Mouse (Mus musculus) megakaryocyte, embryonic 14.5 days (primary cell): Measurements from ENCODE around the gene Snx5. TPM values are rescaled to one million over a fixed set of nuclear protein-coding genes. Genes with fewer than 3 reads are reported as not detected.
A peak's percentile ranks its signal among the peaks of the same experiment; 100 is the strongest.

Experiments used
- H3K27me3 ChIP-seq: replicated peaks from 2 replicates; pipeline ENCODE3; 2012; ENCODE audit warnings: inconsistent platforms
- H3K36me3 ChIP-seq: replicated peaks from 2 replicates; pipeline ENCODE3; 2012; ENCODE audit warnings: low read length, inconsistent platforms, mixed read lengths
- H3K4me1 ChIP-seq: 2 replicates; pipeline ENCODE4 v1.6.1; 2012; ENCODE audit warnings: inconsistent platforms
- H3K4me3 ChIP-seq: replicated peaks from 2 replicates; pipeline ENCODE3; 2012; ENCODE audit warnings: moderate library complexity, mild to moderate bottlenecking, inconsistent platforms
- H3K9me3 ChIP-seq: 2 replicates; pipeline ENCODE4 v1.6.1; 2012; ENCODE audit warnings: inconsistent platforms
- FLI1 ChIP-seq: IDR thresholded peaks from 2 replicates; pipeline ENCODE4 v1.6.1; 2012; ENCODE audit warnings: low read length, inconsistent platforms, mixed read lengths
- GATA1 ChIP-seq: IDR thresholded peaks from 3 replicates; pipeline ENCODE4 v1.6.1; 2012; ENCODE audit warnings: mixed read lengths, low read length, inconsistent platforms, borderline replicate concordance
- polyA plus RNA-seq: library from polyadenylated mRNA; stranded (reverse); fragments of >175 nt; gene quantifications from 2 replicates; pipeline ENCODE4 v1.2.3, GENCODE M21; 2012; ENCODE audit warnings: low replicate concordance; ENCODE audit not compliant: insufficient read depth

The Snx5 gene
- polyA plus RNA-seq, 1 experiment: 34.2 TPM

DNA sequence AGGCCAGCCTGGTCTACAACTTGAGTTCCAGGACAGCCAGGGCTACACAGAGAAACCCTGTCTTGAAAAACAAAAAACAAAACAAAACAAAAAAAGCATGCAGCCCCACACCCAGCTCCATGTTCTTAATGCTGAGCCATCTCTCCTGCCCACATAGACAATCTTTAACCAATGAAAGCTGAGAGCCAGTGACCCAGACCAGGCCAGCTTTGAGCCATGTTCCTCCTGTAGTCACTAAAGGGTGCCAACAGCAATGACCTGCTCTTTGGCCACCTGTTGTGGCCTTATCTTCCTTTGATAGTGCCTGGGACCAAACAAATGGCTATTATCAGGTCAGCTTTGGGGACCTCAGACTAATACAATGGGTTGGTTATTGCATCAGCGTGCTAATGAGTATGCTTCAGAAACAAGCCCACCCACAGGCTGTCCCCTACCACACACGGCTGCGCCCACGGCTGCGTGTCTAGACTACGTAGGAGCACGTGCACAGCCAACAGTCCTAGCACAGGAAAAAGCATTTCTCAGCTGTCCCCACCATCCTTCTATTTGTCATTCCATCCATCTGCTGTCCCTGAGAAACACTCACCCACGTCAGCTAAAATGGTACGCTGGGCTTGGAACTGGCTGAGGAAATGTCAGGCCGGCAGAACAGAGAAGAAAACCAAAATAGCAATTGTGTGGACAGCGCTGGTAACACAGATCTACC is 21.0 kb upstream of the Snx5 start:
- H3K27me3 ChIP-seq: no peaks in the 10 kb centered on the region
- no peak for TF ChIP-seq GATA1
- H3K4me3 ChIP-seq: peak overlapping the region; percentile 53
- H3K4me1 ChIP-seq: peaks cover 60% of the 10 kb centered on the region
- no peaks in the 10 kb centered on the region for H3K36me3 ChIP-seq
- no peaks in the 10 kb centered on the region for H3K9me3 ChIP-seq

- Histone ChIP-seq H3K9me3 (no peaks in the 10 kb centered on the region), H3K4me3 (no peak overlapping the region), H3K27me3 (no peaks in the 10 kb centered on the region), H3K4me1 (peaks cover 54% of the 10 kb centered on the region), H3K36me3 (no peaks in the 10 kb centered on the region)
- TF ChIP-seq GATA1 (no peak), FLI1 (no peak)
Measured at GRCm38 (mm10) chr2:144290321-144290720, 19.6 kb upstream of the Snx5 start.

DNA sequence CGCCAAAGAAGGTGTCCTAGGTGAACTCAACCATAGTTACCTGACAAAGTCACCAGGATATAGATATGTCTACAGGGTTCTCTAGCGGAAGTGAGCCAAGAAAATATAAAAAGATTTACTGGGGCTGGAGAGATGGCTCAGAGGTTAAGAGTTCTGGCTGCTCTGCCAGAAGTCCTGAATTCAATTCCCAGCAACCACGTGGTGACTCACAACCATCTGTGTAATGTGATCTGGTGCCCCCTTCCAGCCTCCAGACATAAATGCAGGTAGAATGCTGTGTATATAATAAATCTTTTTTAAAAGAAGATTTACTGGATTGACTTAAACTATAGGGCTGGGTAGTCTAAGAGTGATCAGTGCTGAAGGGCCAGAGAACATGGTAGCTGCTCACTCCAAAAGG is 10.7 kb upstream of the Snx5 start:
- no peak overlapping the region for H3K4me3 ChIP-seq

DNA sequence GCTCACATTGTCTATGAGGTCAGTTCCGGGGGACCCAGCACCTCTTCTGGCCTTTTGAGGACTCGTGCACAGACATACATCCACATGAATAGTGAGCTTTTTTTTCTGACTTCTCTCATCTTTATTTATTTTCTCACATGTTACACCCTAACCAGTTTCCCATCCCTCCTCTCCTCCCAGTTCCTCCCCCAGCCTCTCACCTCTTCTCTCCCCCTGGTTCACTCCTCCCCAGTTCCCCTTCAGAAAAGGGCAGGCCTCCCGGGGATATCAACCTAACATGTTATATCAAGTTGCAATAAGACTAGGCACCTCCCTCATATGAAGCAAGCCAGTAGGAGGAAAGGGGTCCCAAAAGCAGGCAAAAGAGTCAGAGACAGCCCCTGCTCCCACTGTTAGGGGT is 9.9 kb upstream of the Snx5 start:
- no peaks in the 10 kb centered on the region for H3K27me3 ChIP-seq
- H3K4me3 ChIP-seq: no peak overlapping the region
- TF ChIP-seq FLI1 (no peak), GATA1 (no peak)
- H3K36me3 ChIP-seq: peaks cover 41% of the 10 kb centered on the region
- H3K4me1 ChIP-seq: peaks cover 39% of the 10 kb centered on the region
- no peaks in the 10 kb centered on the region for H3K9me3 ChIP-seq

More for the DNA sequence above, 10.7 kb upstream of the Snx5 start:
- H3K9me3 ChIP-seq: no peaks in the 10 kb centered on the region
- TF ChIP-seq GATA1 (no peak), FLI1 (no peak)
- peaks cover 33% of the 10 kb centered on the region for H3K4me1 ChIP-seq
- H3K36me3 ChIP-seq: peaks cover 37% of the 10 kb centered on the region
- no peaks in the 10 kb centered on the region for H3K27me3 ChIP-seq

- no peaks in the 10 kb centered on the region for H3K9me3 ChIP-seq
Measured at GRCm38 (mm10) chr2:144279742-144280141, 9.0 kb upstream of the Snx5 start.

GRCm38 (mm10) chr2:144276885-144277284 is 6.2 kb upstream of the Snx5 start:
- H3K4me1 ChIP-seq: peaks cover 75% of the 10 kb centered on the region
- H3K9me3 ChIP-seq: no peaks in the 10 kb centered on the region
- no peak for TF ChIP-seq GATA1
- no peak for TF ChIP-seq FLI1
- H3K4me3 ChIP-seq: peak overlapping the region; percentile 9
- no peaks in the 10 kb centered on the region for H3K27me3 ChIP-seq
- peaks cover 58% of the 10 kb centered on the region for H3K36me3 ChIP-seq

More at GRCm38 (mm10) chr2:144279742-144280141, 9.0 kb upstream of the Snx5 start:
- Histone ChIP-seq H3K27me3 (no peaks in the 10 kb centered on the region), H3K4me1 (peaks cover 46% of the 10 kb centered on the region), H3K4me3 (no peak overlapping the region), H3K36me3 (peaks cover 46% of the 10 kb centered on the region)
- TF ChIP-seq GATA1 (no peak), FLI1 (no peak)

DNA sequence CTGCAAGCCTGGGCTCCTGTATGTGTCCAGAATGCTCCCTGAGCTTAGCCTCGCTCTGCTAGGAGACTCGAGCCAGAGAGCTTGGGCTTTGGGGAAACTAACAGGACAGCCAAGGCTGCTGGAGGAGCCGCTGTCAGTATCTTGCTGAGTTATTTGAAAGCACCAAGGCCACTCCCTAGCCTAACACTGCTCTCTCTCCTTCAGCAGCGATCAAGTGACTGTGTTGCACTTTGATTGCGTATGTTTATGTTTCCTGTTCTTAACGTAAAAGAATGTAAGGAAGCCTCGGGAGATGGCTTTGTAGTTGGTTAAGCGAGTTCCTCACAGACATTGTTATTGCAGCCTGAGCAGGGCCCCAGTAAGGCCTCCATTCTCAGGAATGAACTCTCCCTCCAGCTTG is 4.0 kb upstream of the Snx5 start:
- TF ChIP-seq GATA1: no peak
- TF ChIP-seq FLI1: no peak
- H3K27me3 ChIP-seq: no peaks in the 10 kb centered on the region
- peak overlapping the region; percentile 81 for H3K4me3 ChIP-seq
- H3K4me1 ChIP-seq: peaks cover 74% of the 10 kb centered on the region
- H3K36me3 ChIP-seq: peaks cover 48% of the 10 kb centered on the region
- no peaks in the 10 kb centered on the region for H3K9me3 ChIP-seq

DNA sequence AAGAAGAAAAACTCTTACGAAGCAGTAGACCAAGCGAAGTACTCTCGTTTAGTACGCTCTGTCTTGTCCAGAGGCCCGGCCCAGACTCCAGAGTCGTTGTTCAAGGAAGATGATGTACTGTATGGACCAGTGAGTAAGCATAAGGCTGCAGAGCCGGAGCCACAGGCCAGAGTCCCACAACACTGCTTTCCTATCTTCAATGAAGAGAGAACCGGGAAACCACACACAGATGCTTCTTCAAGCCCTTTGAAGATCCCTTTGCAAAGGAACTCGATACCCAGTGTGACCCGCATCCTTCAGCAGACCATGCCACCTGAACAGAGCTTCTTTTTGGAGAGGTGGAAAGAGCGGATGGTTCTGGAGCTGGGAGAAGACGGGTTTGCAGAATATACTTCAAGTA is 1.4 kb upstream of the Snx5 start:
- Histone ChIP-seq H3K27me3 (no peaks in the 10 kb centered on the region), H3K9me3 (no peaks in the 10 kb centered on the region), H3K36me3 (peaks cover 26% of the 10 kb centered on the region), H3K4me1 (peaks cover 73% of the 10 kb centered on the region), H3K4me3 (peak overlapping the region; percentile 60)
- TF ChIP-seq FLI1: no peak
- no peak for TF ChIP-seq GATA1

GRCm38 (mm10) chr2:144269679-144270475 is 829 bp downstream of the Snx5 start:
- H3K36me3 ChIP-seq: peaks cover 22% of the 10 kb centered on the region

GRCm38 (mm10) chr2:144269306-144269650 is 1.4 kb downstream of the Snx5 start:
- no peaks in the 10 kb centered on the region for H3K27me3 ChIP-seq
- peaks cover 72% of the 10 kb centered on the region for H3K4me1 ChIP-seq
- TF ChIP-seq FLI1 (no peak), GATA1 (no peak)
- H3K9me3 ChIP-seq: no peaks in the 10 kb centered on the region
- H3K36me3 ChIP-seq: peaks cover 26% of the 10 kb centered on the region
- peak overlapping the region; percentile 99 for H3K4me3 ChIP-seq

More at GRCm38 (mm10) chr2:144269679-144270475, 829 bp downstream of the Snx5 start:
- no peaks in the 10 kb centered on the region for H3K27me3 ChIP-seq
- no peaks in the 10 kb centered on the region for H3K9me3 ChIP-seq
- peaks cover 72% of the 10 kb centered on the region for H3K4me1 ChIP-seq
- peak overlapping the region; percentile 99 for H3K4me3 ChIP-seq
- TF ChIP-seq GATA1 (no peak), FLI1 (no peak)
